Mouse (Mus musculus) naive thymus-derived CD4-positive, alpha-beta T cell, adult 2 months (primary cell): ENCODE measurements around the gene Sema3f.

ENCODE experiments used
- DNase-seq: peaks from one replicate; pipeline ENCODE4 v3.0.0-alpha.2; 2011; ENCODE audit warnings: low read depth

Gene Sema3f

DNA sequence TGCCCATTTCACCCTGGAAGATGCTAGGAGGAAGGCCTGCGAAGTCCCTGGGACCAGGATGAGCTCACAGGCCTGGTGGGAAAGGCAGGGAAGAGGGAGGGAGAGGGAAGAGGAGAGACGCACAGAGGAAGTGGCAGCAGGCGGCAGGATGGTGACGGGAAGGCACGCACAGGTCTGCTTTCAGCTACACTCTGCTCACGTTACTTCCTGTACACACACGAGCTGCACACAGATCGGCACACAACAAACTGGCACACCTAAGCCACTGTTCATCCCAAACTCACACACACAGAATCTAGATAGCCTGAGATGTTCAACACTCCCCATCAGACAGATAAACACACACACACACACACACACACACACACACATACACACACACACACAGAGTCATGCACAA lies 19.9 kb downstream of the Sema3f start:
- peak; percentile 67 for DNase-seq

GRCm38 (mm10) chr9:107688939-107689338 lies 21.3 kb downstream of the Sema3f start:
- no peak for DNase-seq

DNA sequence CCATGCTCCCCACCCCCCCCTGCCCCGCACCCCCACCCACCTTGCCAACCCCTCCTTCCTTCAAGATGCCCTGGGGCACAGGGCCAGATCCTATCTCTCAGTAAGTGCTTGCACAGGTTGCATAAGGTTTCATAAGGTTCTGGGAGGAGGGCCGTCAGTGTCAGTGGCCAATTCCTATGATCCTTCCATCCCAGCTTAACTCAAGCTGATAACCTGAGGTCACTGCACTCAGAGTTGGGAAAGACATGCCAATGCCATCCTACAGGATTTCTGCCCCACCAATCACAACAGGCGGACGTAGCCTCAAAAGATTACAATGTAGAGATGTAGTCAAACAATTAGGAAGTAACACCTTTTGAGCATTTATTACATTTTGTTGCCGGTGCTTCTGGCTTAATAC lies 21.9 kb downstream of the Sema3f start:
- no peak for DNase-seq

- peak; percentile 77 for DNase-seq
Measured at GRCm38 (mm10) chr9:107685231-107685981, 24.9 kb downstream of the Sema3f start.

GRCm38 (mm10) chr9:107682405-107682804 lies 27.9 kb downstream of the Sema3f start:
- no peak for DNase-seq

DNA sequence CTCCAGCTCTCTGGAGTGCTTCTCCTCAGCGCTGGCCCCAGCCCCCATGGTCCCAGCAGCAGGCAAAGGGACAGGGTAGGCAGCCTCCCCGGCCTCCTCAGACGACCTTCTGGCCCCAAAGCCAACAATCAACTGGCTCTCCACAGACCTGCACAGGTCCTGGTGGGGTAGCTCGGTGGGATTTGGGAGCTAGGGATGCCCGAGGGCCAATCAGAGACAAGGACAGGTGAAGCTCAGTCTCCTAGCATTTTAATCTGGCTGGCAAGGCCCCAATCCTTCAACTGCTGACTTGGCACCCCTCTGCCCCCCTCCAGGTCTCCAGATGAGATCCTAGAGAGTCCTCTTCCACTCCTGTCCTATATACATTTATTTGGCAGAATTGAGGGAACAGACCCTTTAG lies 30.8 kb downstream of the Sema3f start, which contains the start of gene Gnat1:
Gnat1 (minus strand) TSS at position 212 of the 400 bp plus-strand sequence.
- no peak for DNase-seq

DNA sequence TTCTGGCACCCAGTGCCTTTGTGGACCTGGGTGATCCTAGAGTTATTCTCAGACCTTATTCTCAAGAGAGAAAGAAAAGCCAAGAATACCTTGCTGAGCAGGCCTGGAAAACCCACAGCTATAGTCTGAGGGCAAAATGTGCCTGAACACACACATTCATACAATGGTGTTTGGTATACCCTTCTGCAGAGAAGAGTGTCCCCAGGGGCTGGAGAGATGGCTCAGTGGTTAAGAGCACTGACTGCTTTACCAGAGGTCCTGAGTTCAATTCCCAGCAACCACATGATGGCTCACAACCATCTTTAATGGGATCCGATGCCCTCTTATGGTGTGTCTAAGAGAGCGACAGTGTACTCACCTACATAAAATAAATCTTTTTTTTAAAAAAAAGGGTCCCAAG lies 31.4 kb downstream of the Sema3f start:
- DNase-seq: no peak

DNA sequence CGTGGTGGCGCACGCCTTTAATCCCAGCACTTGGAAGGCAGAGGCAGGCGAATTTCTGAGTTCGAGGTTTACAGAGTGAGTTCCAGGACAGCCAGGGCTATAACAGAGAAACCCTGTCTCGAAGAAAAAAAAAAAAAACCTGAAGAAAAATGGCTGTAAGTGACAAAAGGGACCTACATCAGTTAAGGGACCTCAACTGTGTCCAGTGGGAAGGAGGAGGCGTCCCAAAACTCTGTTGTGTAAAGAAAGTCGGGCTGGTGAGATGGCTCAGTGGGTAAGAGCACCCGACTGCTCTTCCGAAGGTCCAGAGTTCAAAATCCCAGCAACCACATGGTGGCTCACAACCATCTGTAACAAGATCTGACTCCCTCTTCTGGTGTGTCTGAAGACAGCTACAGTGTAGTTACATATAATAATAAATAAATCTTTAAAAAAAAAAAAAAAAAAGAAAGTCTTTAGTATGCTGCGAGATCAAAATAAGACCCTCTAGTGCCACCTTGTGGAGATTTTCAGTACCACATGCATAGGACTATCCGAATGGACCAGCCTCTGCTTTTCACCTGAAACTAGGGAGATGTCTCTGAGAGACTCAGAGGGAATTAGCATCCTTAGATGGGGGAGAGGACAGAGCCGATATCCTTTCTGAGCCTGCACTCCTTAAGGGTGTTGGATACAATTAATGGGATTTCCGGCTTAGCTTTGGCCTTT lies 32.3 kb downstream of the Sema3f start:
- DNase-seq: peak; percentile 94

- DNase-seq: peak; percentile 80
Measured at GRCm38 (mm10) chr9:107677091-107677784, 33.0 kb downstream of the Sema3f start.

DNA sequence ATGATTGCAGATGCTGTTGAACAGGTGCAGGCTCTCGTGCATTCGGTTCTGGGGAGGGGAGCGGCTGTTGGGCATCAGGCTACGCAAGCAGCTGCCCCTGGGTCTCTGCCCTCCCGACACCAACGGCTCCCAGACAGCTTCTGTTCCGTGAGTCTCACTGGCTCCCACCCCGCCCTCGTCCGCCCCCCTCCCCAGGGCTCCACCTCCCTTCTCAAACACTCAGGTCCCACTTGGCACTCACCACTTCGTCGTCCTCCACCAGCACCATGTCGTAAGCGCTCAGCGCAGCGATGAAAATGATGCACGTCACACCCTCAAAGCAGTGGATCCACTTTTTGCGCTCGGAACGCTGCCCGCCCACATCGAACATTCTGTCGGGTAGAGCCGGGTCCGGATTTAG lies 34.0 kb downstream of the Sema3f start:
- DNase-seq: peak; percentile 69

GRCm38 (mm10) chr9:107675671-107676301 lies 34.5 kb downstream of the Sema3f start:
- DNase-seq: peak; percentile 89

- DNase-seq: no peak
Measured at GRCm38 (mm10) chr9:107674609-107675429, 35.5 kb downstream of the Sema3f start.

GRCm38 (mm10) chr9:107670259-107670658 lies 40.0 kb downstream of the Sema3f start:
- no peak for DNase-seq

DNA sequence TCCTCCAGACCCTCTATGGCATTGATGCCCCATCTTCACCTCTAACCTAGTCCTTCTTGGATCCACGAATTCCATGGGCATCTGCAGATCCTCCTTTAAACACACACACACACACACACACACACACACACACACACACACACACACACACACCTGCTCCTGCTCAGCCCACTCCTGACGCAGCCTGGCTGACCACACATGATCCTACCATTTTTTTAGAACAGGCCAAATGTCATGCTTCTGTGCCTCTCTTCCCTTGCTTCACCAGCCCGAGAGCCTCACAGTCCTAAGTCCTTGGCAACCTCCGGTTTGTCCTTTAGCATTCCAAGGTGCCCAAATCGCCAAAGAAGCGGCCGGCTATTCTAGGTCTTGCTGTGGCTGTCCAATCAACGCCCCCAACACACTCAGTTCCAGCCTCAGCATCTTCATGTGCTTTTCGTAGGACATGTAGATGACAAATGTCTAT lies 40.8 kb downstream of the Sema3f start, which contains the start of gene Slc38a3:
Slc38a3 (minus strand) TSS at position 51 of the 466 bp plus-strand sequence.
- DNase-seq: no peak

- DNase-seq: no peak
Measured at GRCm38 (mm10) chr9:107668916-107669315, 41.4 kb downstream of the Sema3f start.

- DNase-seq: no peak
Measured at GRCm38 (mm10) chr9:107668011-107668410, 42.3 kb downstream of the Sema3f start.

DNA sequence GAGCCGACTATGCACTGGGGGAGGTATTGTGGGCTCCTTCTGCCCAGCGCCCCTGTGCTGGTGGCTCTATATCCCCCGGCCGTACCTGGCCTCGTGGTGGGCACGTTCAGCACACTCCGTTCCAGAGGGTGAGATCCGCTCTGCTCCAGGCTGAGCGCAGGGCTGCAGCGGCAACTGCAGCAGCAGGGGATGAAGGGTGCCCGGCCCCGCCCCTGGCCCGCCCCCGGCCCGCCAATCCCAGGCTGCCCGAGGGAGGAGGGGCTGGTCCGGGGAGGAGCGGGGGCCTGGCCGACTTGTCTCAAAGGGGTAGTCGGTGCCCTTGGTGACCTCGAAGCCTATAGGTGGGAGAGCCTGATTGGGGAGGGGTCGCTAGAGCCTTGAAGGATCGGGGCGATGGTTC lies 43.1 kb downstream of the Sema3f start:
- no peak for DNase-seq

DNA sequence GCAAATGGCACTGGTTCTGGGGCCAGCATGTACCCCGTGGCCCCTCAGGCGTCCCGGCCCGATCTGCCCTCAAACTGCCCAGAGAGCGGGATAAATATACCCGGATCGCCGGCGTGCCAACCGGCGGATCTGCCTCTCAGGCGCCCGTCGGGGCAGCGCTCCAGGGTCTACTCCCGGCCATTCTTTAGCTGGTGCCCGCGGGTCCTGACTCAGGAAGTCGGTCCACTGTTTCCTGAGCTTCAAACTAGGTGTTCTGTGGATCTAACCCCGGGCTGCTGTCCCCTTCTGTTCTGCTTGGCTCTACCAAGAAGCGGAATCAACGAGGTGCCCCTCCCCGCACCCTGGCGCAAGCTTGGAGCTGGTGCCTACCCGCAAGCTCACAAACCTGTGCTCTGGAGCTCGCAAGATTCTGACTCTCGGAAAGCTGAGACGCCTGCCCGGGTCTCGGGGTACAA lies 43.5 kb downstream of the Sema3f start:
- no peak for DNase-seq

GRCm38 (mm10) chr9:107665308-107665707 lies 45.0 kb downstream of the Sema3f start:
- no peak for DNase-seq

- DNase-seq: no peak
Measured at GRCm38 (mm10) chr9:107663525-107663924, 46.8 kb downstream of the Sema3f start.

DNA sequence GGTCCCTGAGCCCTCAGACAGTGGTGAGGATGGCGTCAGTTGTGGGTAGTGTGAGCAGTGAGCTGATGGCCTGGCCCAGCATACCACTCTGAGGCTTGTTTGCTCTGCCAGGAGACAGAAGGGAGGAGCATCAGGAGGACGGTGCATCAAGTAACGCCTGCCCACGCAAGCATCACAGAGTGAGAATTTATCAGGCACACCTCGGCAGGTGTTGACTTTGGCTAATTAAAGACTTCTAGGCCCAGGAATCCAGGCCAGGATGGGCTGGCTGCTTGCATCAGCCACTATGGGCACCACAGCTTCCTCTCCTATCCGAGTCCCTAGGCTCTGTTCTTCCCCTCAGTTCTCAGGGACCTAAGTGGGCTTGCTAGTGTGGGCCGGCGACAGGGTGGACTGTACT lies 47.9 kb downstream of the Sema3f start:
- DNase-seq: no peak
